Mouse (Mus musculus) gastrocnemius, adult 2 months (tissue): Measurements from ENCODE around the gene Sgsm3. TPM values are rescaled to one million over a fixed set of nuclear protein-coding genes. Genes with fewer than 3 reads are reported as not detected.
A peak's percentile ranks its signal among the peaks of the same experiment; 100 is the strongest.

Source experiments
- DNase-seq: peaks from one replicate; pipeline ENCODE4 v3.0.0; 2022
- H3K27ac ChIP-seq: fragments of 200-600 bp; 2 replicates; pipeline ENCODE4 v1.8.1; 2022; ENCODE audit warnings: mild to moderate bottlenecking
- H3K4me3 ChIP-seq: fragments of 200-600 bp; 2 replicates; pipeline ENCODE4 v1.8.1; 2022; ENCODE audit warnings: mild to moderate bottlenecking, moderate library complexity
- CTCF ChIP-seq: fragments of 200-600 bp; IDR thresholded peaks from 2 replicates; pipeline ENCODE4 v1.8.1; 2022; ENCODE audit warnings: antibody characterized with exemption, mild to moderate bottlenecking, moderate library complexity
- intact Hi-C: fragments of 180-260 bp; cut with DNase I; formaldehyde crosslinking; loops from one replicate; pipeline ENCODE4 v1.15.1; 2025
- total RNA-seq, 2 experiments: library from RNA; stranded (reverse); gene quantifications; 2 replicates each; pipeline ENCODE4 v1.2.3; 2021

The Sgsm3 gene
- total RNA-seq, 2 experiments from 2014 or later, result 16.9 to 20.4 TPM

- intact Hi-C loops, result no loop called here
- peak; percentile 14 for DNase-seq
- Histone ChIP-seq H3K4me3 (no peak overlapping the region), H3K27ac (no peak overlapping the region)
- TF ChIP-seq CTCF, result no peak
Observed at GRCm38 (mm10) chr15:80989712-80990111, 12.1 kb downstream of the Sgsm3 start.

GRCm38 (mm10) chr15:80994959-80995358 is 17.4 kb downstream of the Sgsm3 start:
- TF ChIP-seq CTCF, result no peak
- intact Hi-C loops, result no loop called here

GRCm38 (mm10) chr15:80996090-80996835 is 18.7 kb downstream of the Sgsm3 start:
- H3K27ac ChIP-seq, result no peak overlapping the region
- H3K4me3 ChIP-seq, result no peak overlapping the region
- intact Hi-C loops, result no loop called here
- no peak for DNase-seq
- no peak for TF ChIP-seq CTCF

More at GRCm38 (mm10) chr15:80994959-80995358, 17.4 kb downstream of the Sgsm3 start:
- DNase-seq, result no peak
- Histone ChIP-seq H3K4me3 (no peak overlapping the region), H3K27ac (no peak overlapping the region)

GRCm38 (mm10) chr15:80997077-80997476 is 19.5 kb downstream of the Sgsm3 start:
- TF ChIP-seq CTCF, result no peak
- H3K4me3 ChIP-seq, result no peak overlapping the region
- intact Hi-C loops, result no loop called here
- H3K27ac ChIP-seq, result no peak overlapping the region
- DNase-seq, result no peak

- peak overlapping the region; percentile 21; the same call in 1 of the 2 replicates for H3K27ac ChIP-seq
- no peak overlapping the region for H3K4me3 ChIP-seq
- DNase-seq, result peak; percentile 39
- intact Hi-C loops, result no loop called here
- TF ChIP-seq CTCF, result no peak
Observed at GRCm38 (mm10) chr15:81000419-81001138, 23.0 kb downstream of the Sgsm3 start.

GRCm38 (mm10) chr15:81006127-81006735 is 28.7 kb downstream of the Sgsm3 start:
- H3K27ac ChIP-seq, result no peak overlapping the region
- intact Hi-C loops, result no loop called here
- H3K4me3 ChIP-seq, result no peak overlapping the region
- no peak for DNase-seq
- no peak for TF ChIP-seq CTCF

- DNase-seq, result no peak
- no peak for TF ChIP-seq CTCF
- H3K4me3 ChIP-seq, result no peak overlapping the region
- intact Hi-C loops, result no loop called here
- no peak overlapping the region for H3K27ac ChIP-seq
Observed at GRCm38 (mm10) chr15:81007339-81007738, 29.8 kb downstream of the Sgsm3 start.

- intact Hi-C loops, result no loop called here
- no peak overlapping the region for H3K27ac ChIP-seq
- H3K4me3 ChIP-seq, result no peak overlapping the region
- no peak for DNase-seq
- no peak for TF ChIP-seq CTCF
Observed at GRCm38 (mm10) chr15:81007905-81008304, 30.3 kb downstream of the Sgsm3 start.

- no peak for DNase-seq
- Histone ChIP-seq H3K4me3 (no peak overlapping the region), H3K27ac (no peak overlapping the region)
- TF ChIP-seq CTCF, result peak; percentile 58
- intact Hi-C loops, result no loop called here
Observed at GRCm38 (mm10) chr15:81008689-81009123, 31.1 kb downstream of the Sgsm3 start.

GRCm38 (mm10) chr15:81010114-81010513 is 32.5 kb downstream of the Sgsm3 start:
- no peak overlapping the region for H3K4me3 ChIP-seq

GRCm38 (mm10) chr15:81011523-81011922 is 34.0 kb downstream of the Sgsm3 start:
- Histone ChIP-seq H3K4me3 (no peak overlapping the region), H3K27ac (no peak overlapping the region)
- no peak for TF ChIP-seq CTCF
- intact Hi-C loops, result no loop called here
- no peak for DNase-seq

More at GRCm38 (mm10) chr15:81010114-81010513, 32.5 kb downstream of the Sgsm3 start:
- no peak overlapping the region for H3K27ac ChIP-seq
- intact Hi-C loops, result no loop called here
- no peak for DNase-seq
- TF ChIP-seq CTCF, result no peak

- no peak for DNase-seq
- H3K4me3 ChIP-seq, result no peak overlapping the region
Observed at GRCm38 (mm10) chr15:81012359-81012758, 34.8 kb downstream of the Sgsm3 start.

GRCm38 (mm10) chr15:81013186-81013585 is 35.6 kb downstream of the Sgsm3 start:
- H3K27ac ChIP-seq, result no peak overlapping the region
- intact Hi-C loops, result no loop called here
- DNase-seq, result no peak
- no peak for TF ChIP-seq CTCF
- H3K4me3 ChIP-seq, result no peak overlapping the region

More at GRCm38 (mm10) chr15:81012359-81012758, 34.8 kb downstream of the Sgsm3 start:
- intact Hi-C loops, result no loop called here
- TF ChIP-seq CTCF, result no peak
- H3K27ac ChIP-seq, result no peak overlapping the region
